Mouse (Mus musculus): ENCODE measurements at regions not wholly inside any gene's neighbourhood (a gene's known extent, or its start where the extent isn't known, plus 50 kb on each side); places are given as distances from the start of the nearest gene placed in this dataset.

DNA sequence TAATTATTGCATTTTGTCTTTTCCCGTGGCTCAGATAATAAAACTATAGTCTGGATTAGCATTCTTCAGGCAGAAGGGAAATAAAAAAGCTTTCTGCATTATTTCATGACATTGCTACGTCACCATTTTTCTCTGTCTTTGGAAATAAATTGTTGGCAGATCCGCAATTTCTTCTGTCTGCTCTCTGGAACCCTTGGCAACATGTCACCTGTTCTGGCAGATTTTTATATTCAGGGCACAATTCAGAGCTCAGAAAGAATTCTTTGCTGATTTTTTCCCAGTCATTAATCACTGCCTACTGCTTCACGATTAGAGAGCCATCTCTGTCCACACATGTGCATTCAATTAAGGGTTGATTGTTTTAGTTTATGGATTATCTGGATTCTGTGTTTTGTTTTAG, 460.5 kb downstream of the Cdh8 start:
- Histone ChIP-seq H3K4me1 (ENCODE audit: control insufficient read depth, insufficient read depth, low read length) (peaks cover 2% of the 10 kb centered on the region; the same call in 1 of the 2 replicates), H3K4me3 (ENCODE audit: low read depth, low read length) (no peak overlapping the region), H3K4me2 (ENCODE audit: low read length) (no peak overlapping the region), H3K9me3 (replicated peaks; ENCODE audit: control insufficient read depth, low read length) (no peaks in the 10 kb centered on the region), H3K9ac (ENCODE audit: low read length) (no peak overlapping the region), H3K36me3 (ENCODE audit: control insufficient read depth, insufficient read depth, low read length) (no peaks in the 10 kb centered on the region), H3K27me3 (replicated peaks; ENCODE audit: control insufficient read depth, insufficient read depth, low read length) (no peaks in the 10 kb centered on the region), H3K27ac (ENCODE audit: low read depth, low read length) (no peak overlapping the region)
- DNase-seq (ENCODE audit: low spot score) (peak; percentile 46), ATAC-seq (no peak)
- 38% methylated on average over 4 of the region's 4 CpGs for WGBS

DNA sequence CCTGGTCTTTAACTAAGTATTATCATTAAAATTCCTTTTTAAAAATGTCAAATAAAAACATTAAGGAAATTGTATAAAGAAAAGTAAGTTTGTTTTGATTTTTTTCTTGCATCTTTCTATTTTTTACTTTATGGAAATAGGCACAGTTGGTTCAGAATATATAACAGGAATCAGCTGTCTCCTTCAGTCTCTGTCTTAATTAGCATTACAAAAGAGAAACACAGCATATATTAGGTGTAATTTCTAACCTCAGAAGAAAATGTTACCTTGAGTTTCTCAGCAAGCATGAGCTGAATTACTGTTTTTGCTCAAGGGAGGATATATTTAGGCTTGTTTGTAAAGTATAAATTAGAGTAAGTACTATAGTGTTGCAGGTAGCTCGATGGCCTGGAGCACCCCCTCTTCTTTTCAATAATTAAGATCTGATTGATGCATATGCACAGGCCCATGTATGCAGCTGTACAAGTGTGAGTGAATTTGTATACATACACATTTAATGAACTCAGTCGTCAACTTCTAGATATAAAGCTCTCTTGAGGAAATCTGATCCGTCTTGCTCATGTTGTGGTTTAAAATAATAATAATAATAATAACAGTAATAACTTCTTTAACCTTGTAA, 503.0 kb downstream of the Cdh8 start:
- H3K4me2 ChIP-seq (ENCODE audit: low read length), result no peak overlapping the region
- H3K27me3 ChIP-seq (replicated peaks; ENCODE audit: control insufficient read depth, insufficient read depth, low read length), result no peaks in the 10 kb centered on the region
- no peaks in the 10 kb centered on the region for H3K36me3 ChIP-seq (ENCODE audit: control insufficient read depth, insufficient read depth, low read length)
- no peak overlapping the region for H3K4me3 ChIP-seq (ENCODE audit: low read depth, low read length)
- DNase-seq (ENCODE audit: low spot score) (peak; percentile 53), ATAC-seq (peak; percentile 62; the same call in 1 of the 2 replicates)
- H3K9me3 ChIP-seq (replicated peaks; ENCODE audit: control insufficient read depth, low read length), result no peaks in the 10 kb centered on the region
- 43% methylated on average over 3 of the region's 3 CpGs for WGBS
- no peak overlapping the region for H3K27ac ChIP-seq (ENCODE audit: low read depth, low read length)
- no peak overlapping the region for H3K9ac ChIP-seq (ENCODE audit: low read length)
- no peaks in the 10 kb centered on the region for H3K4me1 ChIP-seq (ENCODE audit: control insufficient read depth, insufficient read depth, low read length)

DNA sequence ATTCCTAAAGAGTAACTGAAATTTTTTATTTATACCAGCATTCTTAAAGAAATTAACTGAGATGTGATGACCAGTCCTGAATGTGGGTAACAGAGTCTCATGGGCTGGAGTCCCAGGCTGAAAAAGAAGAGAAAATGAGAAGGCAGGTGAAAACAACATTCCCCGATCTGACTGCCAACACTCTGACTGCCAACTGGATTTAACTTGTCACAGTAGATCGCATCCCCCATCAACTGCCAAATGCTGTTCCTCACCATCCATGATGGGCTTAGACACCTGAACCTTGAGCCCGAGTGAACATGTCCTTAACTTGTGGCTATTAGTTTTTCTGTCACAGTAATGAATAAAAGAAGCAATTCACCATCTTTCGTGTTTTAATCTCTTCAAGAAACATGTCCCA, 522.9 kb downstream of the Cdh8 start:
- H3K4me2 ChIP-seq (ENCODE audit: low read length), result no peak overlapping the region
- H3K9ac ChIP-seq (ENCODE audit: low read length), result no peak overlapping the region
- no peak for DNase-seq (ENCODE audit: low spot score)
- H3K36me3 ChIP-seq (ENCODE audit: control insufficient read depth, insufficient read depth, low read length), result no peaks in the 10 kb centered on the region
- H3K9me3 ChIP-seq (replicated peaks; ENCODE audit: control insufficient read depth, low read length), result no peaks in the 10 kb centered on the region
- no peak overlapping the region for H3K27ac ChIP-seq (ENCODE audit: low read depth, low read length)
- WGBS, result 88% methylated on average over 4 of the region's 4 CpGs
- no peak overlapping the region for H3K4me3 ChIP-seq (ENCODE audit: low read depth, low read length)
- no peaks in the 10 kb centered on the region for H3K27me3 ChIP-seq (replicated peaks; ENCODE audit: control insufficient read depth, insufficient read depth, low read length)
- no peak for ATAC-seq
- H3K4me1 ChIP-seq (ENCODE audit: control insufficient read depth, insufficient read depth, low read length), result no peaks in the 10 kb centered on the region

DNA sequence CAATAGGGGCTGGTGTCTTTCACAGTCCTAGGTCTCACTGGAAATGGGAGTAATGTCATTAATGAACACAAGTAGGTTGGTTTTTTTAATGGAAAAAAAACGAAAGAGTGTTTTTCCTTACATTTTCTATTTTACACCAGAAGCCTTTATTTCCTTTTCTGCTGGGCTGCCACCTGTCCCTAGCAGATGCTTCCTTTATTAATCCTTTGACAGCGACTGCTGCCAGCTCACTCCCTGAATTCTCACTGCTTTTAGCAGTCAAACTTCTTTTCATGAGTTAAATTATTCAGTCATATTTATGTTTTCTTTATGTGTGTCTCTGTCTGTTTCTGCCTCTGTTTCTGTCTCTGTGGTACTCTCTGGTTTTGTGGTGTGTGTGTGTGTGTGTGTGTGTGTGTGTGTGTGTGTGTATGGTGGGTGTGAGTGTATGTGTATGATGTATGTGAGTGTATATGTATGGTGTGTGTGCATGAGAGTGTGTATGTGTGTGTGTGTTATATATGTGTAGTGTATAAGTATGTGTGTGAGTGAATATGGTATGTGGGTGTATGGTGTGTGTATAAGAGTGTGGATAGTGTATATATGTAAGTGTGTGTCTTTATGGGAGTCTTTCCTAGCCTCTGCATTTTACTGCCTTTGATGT, 554.5 kb downstream of the Cdh8 start:
- Histone ChIP-seq H3K4me3 (ENCODE audit: low read depth, low read length) (no peak overlapping the region), H3K27me3 (replicated peaks; ENCODE audit: control insufficient read depth, insufficient read depth, low read length) (no peaks in the 10 kb centered on the region), H3K9me3 (replicated peaks; ENCODE audit: control insufficient read depth, low read length) (no peaks in the 10 kb centered on the region), H3K4me1 (ENCODE audit: control insufficient read depth, insufficient read depth, low read length) (0 out of 2 replicates have a peak, but pooled peaks cover 3% of the 10 kb centered on the region), H3K36me3 (ENCODE audit: control insufficient read depth, insufficient read depth, low read length) (no peaks in the 10 kb centered on the region), H3K9ac (ENCODE audit: low read length) (no peak overlapping the region), H3K4me2 (ENCODE audit: low read length) (no peak overlapping the region), H3K27ac (ENCODE audit: low read depth, low read length) (no peak overlapping the region)
- ATAC-seq (peak; percentile 70), DNase-seq (ENCODE audit: low spot score) (peak; percentile 70)
- 51% methylated on average over 2 of the region's 2 CpGs for WGBS

DNA sequence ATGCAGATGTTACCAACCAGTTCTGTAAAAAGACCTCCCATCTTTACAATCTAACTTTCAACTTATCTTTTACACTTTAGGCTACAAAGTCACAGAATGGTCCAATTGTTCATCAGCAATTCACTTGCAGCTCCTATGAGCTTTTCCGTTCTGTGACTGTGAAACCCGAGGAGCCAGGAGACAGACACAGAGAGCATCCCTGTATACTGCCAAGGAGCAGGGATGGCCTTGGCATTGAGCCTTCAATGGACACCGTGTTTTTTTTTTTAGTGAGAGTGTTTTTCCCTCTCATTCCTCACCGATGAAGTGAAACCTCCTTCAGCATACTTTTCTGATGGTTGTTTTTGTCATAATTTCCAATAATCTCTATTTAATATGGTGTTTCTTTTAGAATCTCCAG, 555.1 kb downstream of the Cdh8 start:
- 61% methylated on average over 4 of the region's 4 CpGs for WGBS
- H3K27ac ChIP-seq (ENCODE audit: low read depth, low read length), result no peak overlapping the region

DNA sequence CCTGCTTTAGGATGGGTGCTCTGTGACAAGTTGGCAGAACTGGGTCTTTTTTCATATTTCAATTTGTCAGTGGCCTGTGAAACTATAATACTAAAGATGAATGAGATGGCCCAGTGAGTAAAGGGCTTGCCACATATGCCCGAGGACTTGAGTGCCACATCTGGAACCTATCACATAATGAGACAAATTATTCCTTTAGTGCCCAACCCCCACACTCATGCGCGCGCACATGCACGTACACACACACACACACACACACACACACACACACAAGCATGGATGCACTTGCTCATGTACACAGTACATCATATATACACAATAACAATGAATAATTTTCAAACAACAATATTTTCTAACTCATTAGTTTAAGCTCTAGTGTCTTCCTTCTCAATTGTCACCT, 555.9 kb downstream of the Cdh8 start:
- 91% methylated on average over 5 of the region's 5 CpGs for WGBS
- H3K4me3 ChIP-seq (ENCODE audit: low read depth, low read length), result no peak overlapping the region
- DNase-seq (ENCODE audit: low spot score) (no peak), ATAC-seq (no peak)
- no peak overlapping the region for H3K27ac ChIP-seq (ENCODE audit: low read depth, low read length)
- no peaks in the 10 kb centered on the region for H3K27me3 ChIP-seq (replicated peaks; ENCODE audit: control insufficient read depth, insufficient read depth, low read length)
- no peaks in the 10 kb centered on the region for H3K9me3 ChIP-seq (replicated peaks; ENCODE audit: control insufficient read depth, low read length)
- no peak overlapping the region for H3K9ac ChIP-seq (ENCODE audit: low read length)
- 0 out of 2 replicates have a peak, but pooled peaks cover 3% of the 10 kb centered on the region for H3K4me1 ChIP-seq (ENCODE audit: control insufficient read depth, insufficient read depth, low read length)
- H3K36me3 ChIP-seq (ENCODE audit: control insufficient read depth, insufficient read depth, low read length), result no peaks in the 10 kb centered on the region
- H3K4me2 ChIP-seq (ENCODE audit: low read length), result no peak overlapping the region

More for the DNA sequence above, 555.1 kb downstream of the Cdh8 start:
- Histone ChIP-seq H3K4me3 (ENCODE audit: low read depth, low read length) (no peak overlapping the region), H3K9ac (ENCODE audit: low read length) (no peak overlapping the region), H3K4me1 (ENCODE audit: control insufficient read depth, insufficient read depth, low read length) (0 out of 2 replicates have a peak, but pooled peaks cover 3% of the 10 kb centered on the region), H3K4me2 (ENCODE audit: low read length) (no peak overlapping the region), H3K36me3 (ENCODE audit: control insufficient read depth, insufficient read depth, low read length) (no peaks in the 10 kb centered on the region), H3K9me3 (replicated peaks; ENCODE audit: control insufficient read depth, low read length) (no peaks in the 10 kb centered on the region), H3K27me3 (replicated peaks; ENCODE audit: control insufficient read depth, insufficient read depth, low read length) (no peaks in the 10 kb centered on the region)
- peak; percentile 12 for DNase-seq (ENCODE audit: low spot score)
- ATAC-seq, result no peak

DNA sequence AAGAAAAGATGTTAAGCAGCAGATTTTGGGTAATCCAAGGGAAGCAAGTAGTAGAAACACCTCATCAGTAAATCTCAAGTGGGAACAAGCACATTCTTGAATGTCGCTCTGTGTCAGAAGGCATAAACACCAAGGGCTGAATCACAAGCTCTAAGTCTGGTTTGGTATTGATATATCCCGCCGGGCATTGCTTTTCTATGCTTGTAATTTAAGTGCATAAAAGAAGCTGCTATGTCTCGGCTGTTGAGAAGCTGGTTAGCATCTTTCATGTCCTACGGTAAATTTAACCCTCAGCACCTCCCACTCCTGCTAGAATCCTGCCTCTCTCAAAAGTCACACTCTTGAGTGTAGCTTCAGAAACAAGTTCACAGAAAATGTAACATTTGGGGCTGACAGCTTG, 586.8 kb downstream of the Cdh8 start:
- 84% methylated on average over 5 of the region's 5 CpGs for WGBS
- H3K9ac ChIP-seq (ENCODE audit: low read length), result no peak overlapping the region
- H3K9me3 ChIP-seq (replicated peaks; ENCODE audit: control insufficient read depth, low read length), result no peaks in the 10 kb centered on the region
- no peaks in the 10 kb centered on the region for H3K4me1 ChIP-seq (ENCODE audit: control insufficient read depth, insufficient read depth, low read length)
- H3K27ac ChIP-seq (ENCODE audit: low read depth, low read length), result no peak overlapping the region
- H3K4me3 ChIP-seq (ENCODE audit: low read depth, low read length), result no peak overlapping the region
- H3K36me3 ChIP-seq (ENCODE audit: control insufficient read depth, insufficient read depth, low read length), result no peaks in the 10 kb centered on the region
- DNase-seq (ENCODE audit: low spot score) (no peak), ATAC-seq (no peak)
- no peak overlapping the region for H3K4me2 ChIP-seq (ENCODE audit: low read length)
- H3K27me3 ChIP-seq (replicated peaks; ENCODE audit: control insufficient read depth, insufficient read depth, low read length), result no peaks in the 10 kb centered on the region

DNA sequence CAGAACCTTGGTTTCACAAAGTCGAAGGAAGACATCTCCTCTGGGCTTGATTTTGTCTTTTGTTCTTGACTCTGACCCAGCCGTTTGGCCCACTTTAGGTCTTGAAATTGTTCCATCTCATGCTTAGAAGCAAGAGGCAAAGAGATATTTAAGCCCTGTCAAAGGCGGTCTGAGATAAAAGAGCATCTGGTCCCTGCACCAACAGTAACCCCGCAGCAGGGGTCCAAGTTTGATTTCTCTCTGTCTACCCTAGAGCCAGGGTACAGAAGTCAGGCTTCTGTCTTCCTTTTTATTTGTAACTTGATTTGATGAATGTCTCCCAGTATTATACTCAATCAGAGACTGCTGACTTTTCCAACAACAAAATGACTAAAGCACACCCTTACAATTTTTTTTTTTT, 587.3 kb downstream of the Cdh8 start:
- Histone ChIP-seq H3K4me3 (ENCODE audit: low read depth, low read length) (no peak overlapping the region), H3K27me3 (replicated peaks; ENCODE audit: control insufficient read depth, insufficient read depth, low read length) (no peaks in the 10 kb centered on the region), H3K9ac (ENCODE audit: low read length) (no peak overlapping the region), H3K4me2 (ENCODE audit: low read length) (no peak overlapping the region), H3K4me1 (ENCODE audit: control insufficient read depth, insufficient read depth, low read length) (no peaks in the 10 kb centered on the region), H3K27ac (ENCODE audit: low read depth, low read length) (no peak overlapping the region), H3K36me3 (ENCODE audit: control insufficient read depth, insufficient read depth, low read length) (no peaks in the 10 kb centered on the region), H3K9me3 (replicated peaks; ENCODE audit: control insufficient read depth, low read length) (no peaks in the 10 kb centered on the region)
- 64% methylated on average over 4 of the region's 4 CpGs for WGBS
- no peak for ATAC-seq
- DNase-seq (ENCODE audit: low spot score), result peak; percentile 1

DNA sequence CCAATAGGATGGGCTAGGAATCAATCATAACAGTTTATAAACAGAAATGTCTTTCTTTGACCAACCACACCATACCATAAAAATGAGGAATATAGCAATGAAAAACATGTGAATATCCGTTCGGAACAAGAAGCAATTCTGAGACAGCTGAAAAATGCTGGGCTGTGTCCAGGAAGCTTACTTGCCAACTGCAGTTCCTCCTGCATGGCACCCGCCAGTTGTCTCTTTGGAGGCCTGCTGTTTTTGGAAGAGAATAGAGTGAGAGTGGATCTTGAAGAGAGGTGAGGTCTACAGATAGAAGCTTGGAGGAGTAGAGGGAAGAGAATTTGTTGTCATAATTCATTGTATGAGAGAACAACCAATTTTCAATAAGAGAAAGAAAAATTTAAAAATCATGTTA, 604.3 kb downstream of the Cdh8 start:
- DNase-seq (ENCODE audit: low spot score) (peak; percentile 31), ATAC-seq (no peak)
- H3K27me3 ChIP-seq (replicated peaks; ENCODE audit: control insufficient read depth, insufficient read depth, low read length), result no peaks in the 10 kb centered on the region
- 73% methylated on average over 3 of the region's 3 CpGs for WGBS
- no peaks in the 10 kb centered on the region for H3K9me3 ChIP-seq (replicated peaks; ENCODE audit: control insufficient read depth, low read length)
- no peaks in the 10 kb centered on the region for H3K4me1 ChIP-seq (ENCODE audit: control insufficient read depth, insufficient read depth, low read length)
- no peaks in the 10 kb centered on the region for H3K36me3 ChIP-seq (ENCODE audit: control insufficient read depth, insufficient read depth, low read length)
- no peak overlapping the region for H3K9ac ChIP-seq (ENCODE audit: low read length)
- no peak overlapping the region for H3K4me2 ChIP-seq (ENCODE audit: low read length)
- H3K4me3 ChIP-seq (ENCODE audit: low read depth, low read length), result no peak overlapping the region
- no peak overlapping the region for H3K27ac ChIP-seq (ENCODE audit: low read depth, low read length)

All from forebrain, embryonic 14.5 days (tissue).